ENCODE assay signal across 12 mouse cellular contexts in genomic region chr10:96786903-96787571, GRCm38 (mm10).
DNase-seq lines count a peak whose midpoint lies in the region; ATAC-seq lines count a peak whose summit lies in the region.
"Had no signal": no experiment of that assay in that cellular context is flagged by ENCODE, and none has a peak within 500 bp of the region (broad histone marks: within the 10 kb centered on the region; RNA-seq: fewer than 3 reads in every experiment).

No protein-coding gene starts in this region.

- WGBS in neural tube, embryonic 15.5 days: 51% methylated on average over 8 of the region's 8 CpGs
- 59% methylated on average over 8 of the region's 8 CpGs for WGBS in intestine, embryonic 16.5 days
- 68% methylated on average over 8 of the region's 8 CpGs for WGBS in heart, embryonic 11.5 days (ENCODE audit: insufficient replicate concordance)

- no peaks in the 10 kb centered on the region for H3K4me1 ChIP-seq in neural tube, embryonic 15.5 days
- no peaks in the 10 kb centered on the region for H3K4me1 ChIP-seq in intestine, embryonic 16.5 days (ENCODE audit: control insufficient read depth, insufficient read depth, low read length)
- H3K4me1 ChIP-seq in heart, embryonic 11.5 days (ENCODE audit: control insufficient read depth, insufficient read depth, low read length): no peaks in the 10 kb centered on the region
- H3K4me1 ChIP-seq: heart, embryonic 10.5 days; hindbrain, embryonic 13.5 days had no signal

- ATAC-seq in granulocyte monocyte progenitor cell, adult 5-6 weeks (replicated peaks; ENCODE audit: poor library complexity, severe bottlenecking): peak; percentile 46; the same call in 1 of the 2 replicates
- ATAC-seq in neural tube, embryonic 15.5 days (ENCODE audit: low FRiP score): no peak
- ATAC-seq in intestine, embryonic 16.5 days: no peak
- no peak for ATAC-seq in heart, embryonic 11.5 days (replicated peaks; ENCODE audit: insufficient number of reproducible peaks, low FRiP score, low TSS enrichment)
- ATAC-seq: forebrain, postnatal 0 days had no signal

- H3K4me3 ChIP-seq in neural tube, embryonic 15.5 days (replicated peaks): no peak overlapping the region
- no peak overlapping the region for H3K4me3 ChIP-seq in intestine, embryonic 16.5 days (ENCODE audit: low read length)
- H3K4me3 ChIP-seq in heart, embryonic 11.5 days (ENCODE audit: low read depth, low read length): no peak overlapping the region
- H3K4me3 ChIP-seq: heart, embryonic 10.5 days; hindbrain, embryonic 13.5 days had no signal

- no peaks in the 10 kb centered on the region for H3K27me3 ChIP-seq in neural tube, embryonic 15.5 days (replicated peaks)
- H3K27me3 ChIP-seq in intestine, embryonic 16.5 days (replicated peaks; ENCODE audit: control insufficient read depth, insufficient read depth, low read length): no peaks in the 10 kb centered on the region
- no peaks in the 10 kb centered on the region for H3K27me3 ChIP-seq in heart, embryonic 11.5 days (ENCODE audit: control insufficient read depth, insufficient read depth, low read length)
- H3K27me3 ChIP-seq: hindbrain, embryonic 13.5 days had no signal

- H3K27ac ChIP-seq in neural tube, embryonic 15.5 days (replicated peaks): no peak overlapping the region
- no peak overlapping the region for H3K27ac ChIP-seq in intestine, embryonic 16.5 days (ENCODE audit: low read length)
- no peak overlapping the region for H3K27ac ChIP-seq in heart, embryonic 11.5 days (ENCODE audit: low read depth, low read length)
- H3K27ac ChIP-seq: heart, embryonic 10.5 days; hindbrain, embryonic 13.5 days had no signal

- H3K9ac ChIP-seq in neural tube, embryonic 15.5 days (replicated peaks): no peak overlapping the region
- no peak overlapping the region for H3K9ac ChIP-seq in intestine, embryonic 16.5 days (ENCODE audit: low read depth, low read length)
- H3K9ac ChIP-seq in heart, embryonic 11.5 days (ENCODE audit: low read depth, low read length): no peak overlapping the region
- H3K9ac ChIP-seq: forebrain, postnatal 0 days; hindbrain, embryonic 13.5 days had no signal

- peak; percentile 13 for DNase-seq in lung, postnatal 36 days
- no peak for DNase-seq in lung, postnatal 10 days
- DNase-seq in skeletal muscle tissue, adult 2 months (ENCODE audit: low read depth, low spot score): peak; percentile 5
- peak; percentile 66 for DNase-seq in thymus, postnatal 4 days
- DNase-seq: cerebellum, postnatal 14 days; forebrain, postnatal 0 days had no signal

- H3K36me3 ChIP-seq in neural tube, embryonic 15.5 days: no peaks in the 10 kb centered on the region
- no peaks in the 10 kb centered on the region for H3K36me3 ChIP-seq in intestine, embryonic 16.5 days (ENCODE audit: control insufficient read depth, insufficient read depth, low read length)
- H3K36me3 ChIP-seq in heart, embryonic 11.5 days (ENCODE audit: control insufficient read depth, insufficient read depth, low read length): no peaks in the 10 kb centered on the region
- H3K36me3 ChIP-seq: heart, embryonic 10.5 days; hindbrain, embryonic 13.5 days had no signal

- H3K4me2 ChIP-seq in neural tube, embryonic 15.5 days: no peak overlapping the region
- no peak overlapping the region for H3K4me2 ChIP-seq in intestine, embryonic 16.5 days (ENCODE audit: low read depth, low read length)
- H3K4me2 ChIP-seq in heart, embryonic 11.5 days: no peak overlapping the region
- H3K4me2 ChIP-seq: hindbrain, embryonic 13.5 days had no signal

- H3K9me3 ChIP-seq in neural tube, embryonic 15.5 days (replicated peaks): no peaks in the 10 kb centered on the region
- H3K9me3 ChIP-seq in intestine, embryonic 16.5 days (ENCODE audit: control insufficient read depth, low read length): no peaks in the 10 kb centered on the region
- H3K9me3 ChIP-seq in heart, embryonic 11.5 days (replicated peaks; ENCODE audit: control insufficient read depth, low read length): no peaks in the 10 kb centered on the region
- H3K9me3 ChIP-seq: heart, embryonic 10.5 days; hindbrain, embryonic 13.5 days had no signal
